Mouse (Mus musculus): ENCODE measurements around the gene Olfr194. TPM values are rescaled to one million over a fixed set of nuclear protein-coding genes. Genes with fewer than 3 reads are reported as not detected.
"Not testable (repeated sequence)": the region's sequence is repeated elsewhere in the genome, so short reads cannot be mapped to it uniquely, and the experiment has no call there.

The Olfr194 gene
- not detected for total RNA-seq (2021)
- long read RNA-seq, experiment 1, result 0 reads
- long read RNA-seq, experiment 2, result 0 reads

- no peak for DNase-seq (ENCODE audit: low spot score in 2 of 2)
Observed at GRCm38 (mm10) chr16:59120969-59121368, at the start of gene Olfr194. Gene Olfr194, minus strand, starts transcription at chr16:59121069.

- no peak for DNase-seq (ENCODE audit: low spot score in 2 of 2)
Observed at GRCm38 (mm10) chr16:59170354-59170753, 49.5 kb upstream of the Olfr194 start, which contains the start of gene Olfr196. Gene Olfr196, minus strand, starts transcription at chr16:59170454.

GRCm38 (mm10) chr16:59151996-59152395 lies 31.1 kb upstream of the Olfr194 start:
- DNase-seq (ENCODE audit: low spot score in 2 of 2), result no peak

GRCm38 (mm10) chr16:59146746-59147145 lies 25.9 kb upstream of the Olfr194 start, which contains the start of gene Olfr195:
Gene Olfr195, plus strand, starts transcription at chr16:59147046.
- no peak for DNase-seq (ENCODE audit: low spot score in 2 of 2)

- DNase-seq (ENCODE audit: low spot score in 2 of 2), result no peak
Observed at GRCm38 (mm10) chr16:59141105-59141504, 20.2 kb upstream of the Olfr194 start.

- no peak for DNase-seq (ENCODE audit: low spot score in 2 of 2)
Observed at GRCm38 (mm10) chr16:59130740-59131139, 9.9 kb upstream of the Olfr194 start.

- no peak for DNase-seq (ENCODE audit: low spot score in 2 of 2)
Observed at GRCm38 (mm10) chr16:59111781-59112180, 9.1 kb downstream of the Olfr194 start, which contains the start of gene Olfr193. Gene Olfr193, minus strand, starts transcription at chr16:59111881.

GRCm38 (mm10) chr16:59108522-59108921 lies 12.3 kb downstream of the Olfr194 start:
- not testable (repeated sequence) for DNase-seq (ENCODE audit: low spot score in 2 of 2)

- DNase-seq (ENCODE audit: low spot score in 2 of 2), result no peak
Observed at GRCm38 (mm10) chr16:59105312-59105711, 15.6 kb downstream of the Olfr194 start.

DNA sequence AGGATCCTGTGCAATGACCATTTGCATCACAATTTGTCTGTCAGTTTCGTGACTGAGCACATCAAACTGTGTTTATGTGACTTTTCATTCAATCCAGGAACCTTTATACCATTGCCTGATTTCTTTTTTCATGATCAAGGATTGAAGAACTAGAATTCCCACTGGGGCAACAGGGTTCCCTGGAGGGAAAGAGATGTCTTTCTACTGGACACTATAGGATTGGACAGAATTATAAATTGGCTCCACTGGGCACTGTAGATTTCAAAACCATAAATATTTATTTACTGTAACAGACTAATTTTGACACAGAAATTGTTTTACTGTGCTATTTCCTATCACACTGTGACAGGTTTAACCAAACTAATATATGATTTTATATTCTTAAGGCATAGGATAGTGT lies 31.1 kb downstream of the Olfr194 start, which contains the start of gene Olfr191:
TSS of gene Olfr191 (minus strand) at position 101 of the 400 bp plus-strand sequence.
- DNase-seq (ENCODE audit: low spot score in 2 of 2), result not testable (repeated sequence)

- DNase-seq (ENCODE audit: low spot score in 2 of 2), result not testable (repeated sequence)
Observed at GRCm38 (mm10) chr16:59081113-59081512, 39.8 kb downstream of the Olfr194 start.

DNA sequence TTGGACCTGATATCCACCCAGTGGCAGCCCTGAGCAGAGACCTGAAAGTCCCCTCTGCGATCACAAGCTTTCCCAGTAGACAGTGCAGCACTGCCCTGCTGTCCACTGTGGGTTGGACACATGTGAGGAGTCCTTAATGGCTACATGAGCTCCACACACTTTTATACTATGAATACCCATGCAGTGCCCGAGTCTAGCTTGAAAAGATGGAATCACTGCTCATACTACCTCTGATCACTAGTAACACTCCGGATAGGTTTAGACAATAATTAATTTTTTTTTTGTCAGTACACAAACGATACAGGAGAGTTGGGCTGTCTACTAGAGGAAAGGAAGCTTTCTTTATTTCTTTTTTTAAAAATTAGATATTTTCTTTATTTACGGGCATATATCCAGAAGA lies 43.0 kb downstream of the Olfr194 start, which contains the start of gene Olfr190:
TSS of gene Olfr190 (minus strand) at position 101 of the 400 bp plus-strand sequence.
- no peak for DNase-seq (ENCODE audit: low spot score in 2 of 2)

DNA sequence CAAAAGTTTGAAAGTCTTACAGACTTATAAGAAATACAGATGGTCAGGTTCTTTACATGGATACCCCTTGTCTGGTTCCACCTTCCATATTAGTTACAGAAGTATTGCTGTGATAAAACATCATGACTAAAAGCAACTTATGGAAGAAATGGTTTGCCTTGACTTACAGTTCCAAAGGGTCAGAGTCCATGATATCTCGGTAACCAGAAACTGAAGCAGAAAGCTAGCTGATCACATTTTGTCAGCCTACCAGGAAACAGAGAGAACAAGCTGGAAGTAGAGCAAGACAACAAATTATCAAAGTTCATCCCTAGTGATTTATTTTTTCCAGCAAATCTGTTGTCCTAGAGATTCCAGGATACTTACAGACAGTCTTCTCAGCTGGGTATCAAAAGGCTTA lies 47.3 kb downstream of the Olfr194 start:
- DNase-seq (ENCODE audit: low spot score in 2 of 2), result no peak

- DNase-seq (ENCODE audit: low spot score in 2 of 2), result no peak
Observed at GRCm38 (mm10) chr16:59071755-59072154, 49.1 kb downstream of the Olfr194 start.

Other genes starting within 250 kb of the Olfr194 start
- gene Olfr177, start 246.3 kb downstream of the Olfr194 start, total RNA-seq (2021), result not detected
- not detected for gene Olfr178, start 229.0 kb downstream of the Olfr194 start, total RNA-seq (2021)
- not detected for gene Olfr181, start 192.3 kb downstream of the Olfr194 start, total RNA-seq (2021)
- not detected for gene Olfr180, start 191.7 kb downstream of the Olfr194 start, total RNA-seq (2021)
- not detected for gene Olfr183, start 125.7 kb downstream of the Olfr194 start, total RNA-seq (2021)
- gene Olfr186, start 90.8 kb downstream of the Olfr194 start, total RNA-seq (2021), result not detected
- gene Olfr187, start 81.3 kb downstream of the Olfr194 start, total RNA-seq (2021), result not detected
- not detected for gene Olfr190, start 43.1 kb downstream of the Olfr194 start, total RNA-seq (2021)
- not detected for gene Olfr191, start 31.2 kb downstream of the Olfr194 start, total RNA-seq (2021)
- not detected for gene Olfr193, start 9.2 kb downstream of the Olfr194 start, total RNA-seq (2021)
- not detected for gene Olfr195, start 26.0 kb upstream of the Olfr194 start, total RNA-seq (2021)
- not detected for gene Olfr196, start 49.4 kb upstream of the Olfr194 start, total RNA-seq (2021)
- gene Olfr198, start 82.5 kb upstream of the Olfr194 start, total RNA-seq (2021), result not detected
- not detected for gene Olfr199, start 98.7 kb upstream of the Olfr194 start, total RNA-seq (2021)
- not detected for gene Olfr201, start 151.6 kb upstream of the Olfr194 start, total RNA-seq (2021)
- not detected for gene Olfr202, start 165.7 kb upstream of the Olfr194 start, total RNA-seq (2021)
- gene Olfr203, start 177.8 kb upstream of the Olfr194 start, total RNA-seq (2021), result not detected
- not detected for gene Olfr204, start 197.2 kb upstream of the Olfr194 start, total RNA-seq (2021)
- gene Olfr205, start 210.1 kb upstream of the Olfr194 start, total RNA-seq (2021), result not detected
- gene Olfr206, start 228.2 kb upstream of the Olfr194 start, total RNA-seq (2021), result not detected
- not detected for gene Olfr209, start 242.9 kb upstream of the Olfr194 start, total RNA-seq (2021)